Mouse (Mus musculus): Measurements from ENCODE around the gene Ccdc63.

The Ccdc63 gene

GRCm38 (mm10) chr5:122083282-122083681, 57.3 kb downstream of the Ccdc63 start:
- no peak for DNase-seq (ENCODE audit: low spot score)

GRCm38 (mm10) chr5:122081471-122081870, 59.2 kb downstream of the Ccdc63 start:
- no peak for DNase-seq (ENCODE audit: low spot score)

GRCm38 (mm10) chr5:122080930-122081329, 59.7 kb downstream of the Ccdc63 start:
- DNase-seq (ENCODE audit: low spot score), result peak; percentile 36

GRCm38 (mm10) chr5:122079796-122080195, 60.8 kb downstream of the Ccdc63 start:
- peak; percentile 44 for DNase-seq (ENCODE audit: low spot score)

GRCm38 (mm10) chr5:122077244-122077643, 63.4 kb downstream of the Ccdc63 start:
- no peak for DNase-seq (ENCODE audit: low spot score)

- DNase-seq (ENCODE audit: low spot score), result no peak
Observed at GRCm38 (mm10) chr5:122075736-122076135, 64.9 kb downstream of the Ccdc63 start.

- DNase-seq (ENCODE audit: low spot score), result no peak
Observed at GRCm38 (mm10) chr5:122071997-122072396, 68.6 kb downstream of the Ccdc63 start.

- DNase-seq (ENCODE audit: low spot score), result no peak
Observed at GRCm38 (mm10) chr5:122070963-122071800, 69.4 kb downstream of the Ccdc63 start.

- DNase-seq (ENCODE audit: low spot score), result no peak
Observed at GRCm38 (mm10) chr5:122068563-122068962, 72.1 kb downstream of the Ccdc63 start.

GRCm38 (mm10) chr5:122063204-122063933, 77.3 kb downstream of the Ccdc63 start:
- no peak for DNase-seq (ENCODE audit: low spot score)

GRCm38 (mm10) chr5:122062479-122062878, 78.1 kb downstream of the Ccdc63 start:
- no peak for DNase-seq (ENCODE audit: low spot score)

- peak; percentile 66 for DNase-seq (ENCODE audit: low spot score)
Observed at GRCm38 (mm10) chr5:122060767-122061333, 79.8 kb downstream of the Ccdc63 start.

GRCm38 (mm10) chr5:122059060-122060017, 81.3 kb downstream of the Ccdc63 start:
- peak; percentile 91 for DNase-seq (ENCODE audit: low spot score)

Measured in retina, embryonic 14.5 days (tissue).